Mouse (Mus musculus): ENCODE results near the gene Gm4131. TPM values are rescaled to one million over a fixed set of nuclear protein-coding genes. Genes with fewer than 3 reads are reported as not detected.

Gm4131 gene
- polyA plus RNA-seq, 1 experiment, result not detected

- no peak for TF ChIP-seq POLR2A (IDR thresholded peaks at IDR 0.05; ENCODE audit: low read depth, low read length)
- WGBS, result 52% methylated on average over 9 of the region's 9 CpGs
- no peaks in the 10 kb centered on the region for H3K4me1 ChIP-seq (ENCODE audit: control insufficient read depth, insufficient read depth, insufficient read length, low read length)
- H3K36me3 ChIP-seq (ENCODE audit: control insufficient read depth, insufficient read depth, low read length), result no peaks in the 10 kb centered on the region
- H3K27ac ChIP-seq (ENCODE audit: insufficient read depth, low read depth, low read length), result no peak overlapping the region
- H3K4me3 ChIP-seq (ENCODE audit: low read depth, low read length), result no peak overlapping the region
- H3K27me3 ChIP-seq (ENCODE audit: control insufficient read depth, insufficient read depth, low read length), result 0 out of 2 replicates have a peak, but pooled peaks cover 2% of the 10 kb centered on the region
Observed at GRCm38 (mm10) chr14:62454760-62455569, 111.8 kb downstream of the Gm4131 start.

GRCm38 (mm10) chr14:62454136-62454535 lies 112.6 kb downstream of the Gm4131 start:
- no peaks in the 10 kb centered on the region for H3K4me1 ChIP-seq (ENCODE audit: control insufficient read depth, insufficient read depth, insufficient read length, low read length)
- H3K4me3 ChIP-seq (ENCODE audit: low read depth, low read length), result no peak overlapping the region
- H3K36me3 ChIP-seq (ENCODE audit: control insufficient read depth, insufficient read depth, low read length), result no peaks in the 10 kb centered on the region
- 0 out of 2 replicates have a peak, but pooled peaks cover 2% of the 10 kb centered on the region for H3K27me3 ChIP-seq (ENCODE audit: control insufficient read depth, insufficient read depth, low read length)
- WGBS, result 58% methylated on average over 3 of the region's 3 CpGs
- H3K27ac ChIP-seq (ENCODE audit: insufficient read depth, low read depth, low read length), result no peak overlapping the region
- TF ChIP-seq POLR2A (IDR thresholded peaks at IDR 0.05; ENCODE audit: low read depth, low read length), result no peak
- TF ChIP-seq CTCF (IDR thresholded peaks at IDR 0.05; ENCODE audit: extremely low read depth, insufficient read length, insufficient replicate concordance, low read depth, low read length), result no peak

GRCm38 (mm10) chr14:62453276-62453675 lies 113.4 kb downstream of the Gm4131 start:
- Histone ChIP-seq H3K4me1 (ENCODE audit: control insufficient read depth, insufficient read depth, insufficient read length, low read length) (no peaks in the 10 kb centered on the region), H3K27ac (ENCODE audit: insufficient read depth, low read depth, low read length) (no peak overlapping the region), H3K4me3 (ENCODE audit: low read depth, low read length) (no peak overlapping the region), H3K27me3 (ENCODE audit: control insufficient read depth, insufficient read depth, low read length) (0 out of 2 replicates have a peak, but pooled peaks cover 2% of the 10 kb centered on the region), H3K36me3 (ENCODE audit: control insufficient read depth, insufficient read depth, low read length) (no peaks in the 10 kb centered on the region)
- TF ChIP-seq POLR2A (IDR thresholded peaks at IDR 0.05; ENCODE audit: low read depth, low read length) (no peak), CTCF (IDR thresholded peaks at IDR 0.05; ENCODE audit: extremely low read depth, insufficient read length, insufficient replicate concordance, low read depth, low read length) (no peak)
- WGBS, result 74% methylated on average over 11 of the region's 11 CpGs

GRCm38 (mm10) chr14:62450706-62451105 lies 116.0 kb downstream of the Gm4131 start:
- Histone ChIP-seq H3K27me3 (ENCODE audit: control insufficient read depth, insufficient read depth, low read length) (no peaks in the 10 kb centered on the region), H3K4me1 (ENCODE audit: control insufficient read depth, insufficient read depth, insufficient read length, low read length) (no peaks in the 10 kb centered on the region), H3K4me3 (ENCODE audit: low read depth, low read length) (no peak overlapping the region), H3K27ac (ENCODE audit: insufficient read depth, low read depth, low read length) (no peak overlapping the region), H3K36me3 (ENCODE audit: control insufficient read depth, insufficient read depth, low read length) (no peaks in the 10 kb centered on the region)
- WGBS, result 94% methylated on average over 1 of the region's 1 CpGs
- TF ChIP-seq POLR2A (IDR thresholded peaks at IDR 0.05; ENCODE audit: low read depth, low read length), result no peak
- TF ChIP-seq CTCF (IDR thresholded peaks at IDR 0.05; ENCODE audit: extremely low read depth, insufficient read length, insufficient replicate concordance, low read depth, low read length), result no peak

- TF ChIP-seq CTCF (IDR thresholded peaks at IDR 0.05; ENCODE audit: extremely low read depth, insufficient read length, insufficient replicate concordance, low read depth, low read length) (no peak), POLR2A (IDR thresholded peaks at IDR 0.05; ENCODE audit: low read depth, low read length) (no peak)
- no peaks in the 10 kb centered on the region for H3K4me1 ChIP-seq (ENCODE audit: control insufficient read depth, insufficient read depth, insufficient read length, low read length)
- no peaks in the 10 kb centered on the region for H3K27me3 ChIP-seq (ENCODE audit: control insufficient read depth, insufficient read depth, low read length)
- H3K36me3 ChIP-seq (ENCODE audit: control insufficient read depth, insufficient read depth, low read length), result no peaks in the 10 kb centered on the region
- WGBS, result 53% methylated on average over 3 of the region's 3 CpGs
- H3K4me3 ChIP-seq (ENCODE audit: low read depth, low read length), result no peak overlapping the region
- H3K27ac ChIP-seq (ENCODE audit: insufficient read depth, low read depth, low read length), result no peak overlapping the region
Observed at GRCm38 (mm10) chr14:62447214-62447548, 119.5 kb downstream of the Gm4131 start.

- no peak overlapping the region for H3K4me3 ChIP-seq (ENCODE audit: low read depth, low read length)
- no peak for TF ChIP-seq CTCF (IDR thresholded peaks at IDR 0.05; ENCODE audit: extremely low read depth, insufficient read length, insufficient replicate concordance, low read depth, low read length)
- TF ChIP-seq POLR2A (IDR thresholded peaks at IDR 0.05; ENCODE audit: low read depth, low read length), result no peak
- no peaks in the 10 kb centered on the region for H3K4me1 ChIP-seq (ENCODE audit: control insufficient read depth, insufficient read depth, insufficient read length, low read length)
- no peaks in the 10 kb centered on the region for H3K27me3 ChIP-seq (ENCODE audit: control insufficient read depth, insufficient read depth, low read length)
- no peaks in the 10 kb centered on the region for H3K36me3 ChIP-seq (ENCODE audit: control insufficient read depth, insufficient read depth, low read length)
- no peak overlapping the region for H3K27ac ChIP-seq (ENCODE audit: insufficient read depth, low read depth, low read length)
- WGBS, result 39% methylated on average over 7 of the region's 7 CpGs
Observed at GRCm38 (mm10) chr14:62446385-62447213, 120.1 kb downstream of the Gm4131 start.

GRCm38 (mm10) chr14:62443840-62444430 lies 122.8 kb downstream of the Gm4131 start:
- Histone ChIP-seq H3K36me3 (ENCODE audit: control insufficient read depth, insufficient read depth, low read length) (no peaks in the 10 kb centered on the region), H3K27me3 (ENCODE audit: control insufficient read depth, insufficient read depth, low read length) (no peaks in the 10 kb centered on the region), H3K4me1 (ENCODE audit: control insufficient read depth, insufficient read depth, insufficient read length, low read length) (no peaks in the 10 kb centered on the region), H3K4me3 (ENCODE audit: low read depth, low read length) (no peak overlapping the region), H3K27ac (ENCODE audit: insufficient read depth, low read depth, low read length) (no peak overlapping the region)
- 73% methylated on average over 6 of the region's 6 CpGs for WGBS
- TF ChIP-seq POLR2A (IDR thresholded peaks at IDR 0.05; ENCODE audit: low read depth, low read length), result no peak
- no peak for TF ChIP-seq CTCF (IDR thresholded peaks at IDR 0.05; ENCODE audit: extremely low read depth, insufficient read length, insufficient replicate concordance, low read depth, low read length)

Data from small intestine, adult 2 months (tissue).